Mouse (Mus musculus): Measurements from ENCODE around the gene Gemin4.
A peak's percentile ranks its signal among the peaks of the same experiment; 100 is the strongest.

Gemin4 gene

DNA sequence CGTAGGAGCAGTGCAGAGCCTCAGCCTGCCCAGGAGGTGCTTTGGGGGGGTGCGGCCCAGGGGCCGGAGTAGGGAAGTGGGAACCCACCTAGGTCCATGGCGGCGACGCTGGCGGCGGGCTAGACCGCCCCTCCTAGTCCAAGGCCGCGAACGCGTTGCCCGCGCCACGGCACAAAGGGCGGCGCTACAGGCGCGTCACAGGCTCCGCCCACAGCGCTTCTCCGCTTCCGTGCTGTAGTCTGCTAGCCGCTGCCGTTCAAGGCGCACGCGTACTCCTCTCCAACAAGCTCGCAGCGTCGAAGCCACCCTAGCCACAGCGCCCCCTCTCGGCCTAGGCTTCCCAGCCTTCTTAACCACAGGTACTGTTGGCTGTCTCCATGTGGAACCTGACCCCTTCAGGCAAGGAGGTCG lies at the start of gene Gemin4, which contains the start of gene Dbil5:
Gemin4 (minus strand) TSS at position 275 of the 411 bp plus-strand sequence.
Dbil5 (plus strand) TSS at position 219 of the 411 bp plus-strand sequence.
- peak; percentile 98 for DNase-seq

DNA sequence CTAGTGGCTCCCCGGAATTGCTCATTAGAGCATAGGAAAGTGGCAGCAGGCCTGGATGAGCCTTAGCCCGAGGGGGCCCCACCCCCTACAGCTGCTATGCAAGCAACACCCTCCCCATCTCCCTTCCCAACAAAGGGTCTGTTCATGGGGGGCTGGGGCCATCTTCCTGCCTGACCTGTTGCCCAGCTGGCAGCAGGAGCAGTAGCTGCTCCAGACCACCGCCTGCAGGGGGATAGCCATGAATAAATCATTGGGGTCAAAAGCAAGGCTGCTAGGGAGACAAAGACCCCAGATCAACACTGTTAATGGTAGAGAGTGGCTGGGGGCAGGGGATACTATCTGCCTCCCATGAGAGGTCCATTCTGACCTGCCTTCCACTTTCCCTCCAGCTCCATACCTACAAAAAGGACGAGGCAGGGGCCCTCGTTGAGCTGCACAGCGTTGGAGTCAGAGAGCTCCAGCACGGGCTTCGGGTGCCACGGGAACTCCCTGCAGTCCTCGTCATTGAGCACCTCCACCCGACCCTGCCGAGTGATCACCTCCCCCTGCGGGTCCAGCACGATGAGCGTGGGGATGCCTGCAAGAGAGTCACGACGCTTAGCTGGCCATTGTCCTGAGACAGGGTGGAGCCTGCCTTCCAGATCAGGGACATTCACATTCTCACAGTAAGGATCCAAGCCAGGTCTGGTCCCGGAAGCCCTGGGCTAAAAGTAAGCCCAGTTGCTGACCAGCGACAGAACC lies 45.3 kb upstream of the Gemin4 start:
- DNase-seq, result no peak

DNA sequence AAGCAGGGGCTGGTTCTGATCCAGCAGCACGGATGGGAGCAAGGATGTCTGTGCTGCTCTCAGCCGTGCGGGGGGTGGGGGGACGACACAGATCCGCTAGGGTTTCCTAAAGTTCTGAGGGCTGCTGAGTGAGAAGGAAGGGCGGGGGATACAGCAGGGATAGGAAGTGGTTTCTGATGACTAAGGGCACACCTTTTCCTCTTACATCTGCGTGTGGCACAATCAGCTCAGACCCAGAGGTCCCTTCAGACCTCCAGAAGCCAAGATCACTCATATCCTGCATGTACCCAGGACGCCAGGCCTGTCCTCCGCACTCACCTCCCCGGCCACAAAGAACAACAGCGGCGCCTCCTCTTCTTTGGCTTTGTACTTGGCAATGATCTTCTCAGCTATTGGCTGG lies 43.8 kb upstream of the Gemin4 start:
- peak in 1 of 2 experiments; percentile 24 for DNase-seq

DNA sequence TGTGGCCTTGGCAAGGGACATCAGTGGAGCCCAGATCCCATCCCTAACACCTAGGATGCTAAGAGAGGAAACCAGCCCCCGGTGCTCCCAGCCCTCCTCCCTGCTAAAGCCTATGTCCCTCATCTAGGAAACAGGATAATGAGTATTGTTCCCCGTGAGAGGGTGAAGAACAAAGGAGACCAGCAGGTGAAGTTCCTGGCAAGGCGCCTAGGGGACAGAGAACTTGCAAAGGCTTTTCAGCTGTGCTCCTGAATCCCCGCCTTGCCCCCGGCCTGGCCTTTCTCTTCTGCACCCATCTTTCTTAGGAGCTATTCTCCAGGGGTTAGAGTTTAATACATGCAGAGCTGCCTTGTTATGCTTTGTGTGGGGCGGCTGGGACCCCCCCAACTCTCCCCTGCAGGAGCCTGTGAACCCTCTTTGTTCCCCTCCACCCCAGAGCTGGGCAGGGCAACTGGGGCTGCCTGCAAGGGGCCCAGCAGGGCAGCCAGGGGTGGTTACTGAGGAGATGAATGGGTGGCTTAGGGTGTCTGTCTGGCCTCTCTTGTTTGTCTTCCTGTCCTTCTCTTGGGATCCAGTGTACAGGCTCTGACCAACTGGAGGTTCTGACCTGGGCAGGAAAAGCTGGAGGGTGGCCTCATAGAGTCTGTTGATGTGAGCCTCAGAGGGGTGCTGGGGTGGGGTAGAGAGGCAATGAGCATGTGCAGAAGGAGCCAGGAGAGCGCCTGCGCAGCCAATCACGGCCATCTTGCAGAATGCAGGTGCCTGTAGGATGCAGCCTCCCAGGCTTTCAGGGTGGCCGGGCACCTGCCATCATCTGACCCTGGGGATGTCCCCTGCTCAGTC lies 43.0 kb upstream of the Gemin4 start:
- DNase-seq, result no peak

DNA sequence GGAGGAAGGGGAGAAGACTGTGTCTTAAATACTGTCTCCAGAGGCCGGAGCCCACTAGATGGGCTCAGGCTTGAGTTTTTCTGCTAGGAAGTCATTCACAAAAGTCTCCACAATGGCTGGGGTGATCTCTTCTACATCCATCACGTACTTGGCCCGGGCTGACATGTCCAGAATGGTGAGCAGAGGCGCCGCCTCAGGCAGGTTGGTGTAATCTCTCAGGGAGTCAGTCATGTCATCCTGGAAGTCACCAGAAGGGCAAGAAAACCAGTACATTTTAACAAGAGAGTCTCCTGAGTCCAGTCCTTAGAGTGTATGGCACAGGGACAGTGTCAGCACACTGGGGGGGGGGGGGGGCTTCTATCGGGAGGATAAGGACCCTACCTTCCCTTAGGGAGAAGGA lies 41.0 kb upstream of the Gemin4 start:
- no peak for DNase-seq

DNA sequence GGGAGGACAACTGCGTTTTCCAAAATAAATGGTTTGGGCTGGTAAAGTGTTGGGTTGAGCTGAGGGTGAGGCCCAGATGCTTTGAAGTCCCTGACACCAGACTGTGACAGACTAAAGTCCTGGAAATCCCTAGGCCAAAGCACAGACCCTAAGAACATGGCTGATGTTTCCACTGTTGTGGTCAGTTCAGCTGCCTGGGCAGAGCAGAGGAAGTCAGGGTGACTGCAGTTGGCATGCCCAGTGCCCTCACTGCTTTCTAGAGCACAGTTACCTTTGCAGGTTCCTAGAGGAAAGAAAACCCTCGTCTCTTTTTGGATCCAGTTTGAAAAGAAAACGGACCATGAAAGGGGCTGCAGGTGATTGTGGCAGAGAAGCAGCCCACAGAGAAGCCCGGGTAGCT lies 39.9 kb upstream of the Gemin4 start:
- no peak for DNase-seq

DNA sequence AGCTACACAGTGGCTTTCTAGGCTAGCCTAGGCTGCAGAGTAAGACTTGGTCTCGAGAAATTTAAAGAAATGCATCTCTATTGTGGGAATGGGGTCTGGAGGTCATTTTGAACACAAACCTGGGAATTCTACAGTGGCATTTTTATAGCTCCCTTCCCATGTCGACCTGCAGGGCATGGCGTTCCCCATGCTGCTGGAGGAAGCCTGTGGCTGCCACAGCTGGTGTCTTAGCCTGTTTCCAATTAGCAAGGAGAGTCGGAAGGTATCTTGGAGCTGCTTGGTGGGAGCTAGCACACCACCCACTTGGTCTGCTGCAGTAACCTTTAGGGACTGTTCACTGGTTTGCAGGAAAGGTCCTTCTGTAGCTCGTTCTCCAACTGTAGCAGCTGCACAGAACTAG lies 38.7 kb upstream of the Gemin4 start:
- no peak for DNase-seq

DNA sequence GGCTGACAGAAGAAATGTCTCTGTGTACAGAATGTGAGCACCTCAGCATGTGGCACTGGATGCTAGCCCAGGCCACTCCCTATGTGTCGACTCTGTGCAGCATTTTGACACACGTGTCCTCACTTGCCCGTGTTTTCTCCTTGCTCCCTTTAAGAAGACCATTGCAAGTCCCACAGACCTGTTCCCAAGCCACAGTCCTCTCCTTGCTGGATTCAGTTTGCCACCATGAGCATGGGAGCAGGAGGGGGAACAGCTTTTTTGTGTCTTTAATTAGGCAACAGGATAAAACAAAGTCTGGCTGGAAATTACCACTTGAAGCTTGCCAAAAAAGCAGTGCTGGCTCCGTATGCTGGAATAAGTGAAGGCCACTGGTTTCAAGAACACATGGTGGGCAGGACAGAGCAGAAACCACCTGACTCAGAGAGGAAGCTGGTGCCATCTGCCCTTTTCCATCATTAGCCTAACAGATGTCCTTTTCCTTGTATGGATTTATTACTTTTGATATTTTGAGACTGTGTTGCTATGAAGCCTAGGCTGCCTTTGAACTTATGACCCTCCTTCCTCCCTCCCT lies 38.1 kb upstream of the Gemin4 start:
- DNase-seq, result peak in 1 of 2 experiments; percentile 38

DNA sequence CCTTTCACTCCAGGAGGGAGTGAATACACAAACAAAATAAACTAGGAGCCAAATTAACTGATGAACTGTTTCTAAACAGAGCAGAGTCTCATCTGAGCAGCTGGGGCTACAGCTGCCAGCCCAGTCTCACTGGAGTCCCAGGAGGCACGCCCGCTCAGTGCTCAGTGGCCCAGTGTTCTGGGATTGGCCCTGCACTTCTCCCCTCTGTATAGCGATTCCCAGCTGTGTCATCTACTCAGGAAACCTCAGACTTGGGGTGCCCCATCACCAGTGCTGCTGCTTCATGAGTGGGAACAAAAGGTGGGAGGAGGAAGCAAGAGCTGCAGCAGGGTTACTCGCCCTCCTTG lies 36.4 kb upstream of the Gemin4 start:
- DNase-seq, result peak in 1 of 2 experiments; percentile 64

DNA sequence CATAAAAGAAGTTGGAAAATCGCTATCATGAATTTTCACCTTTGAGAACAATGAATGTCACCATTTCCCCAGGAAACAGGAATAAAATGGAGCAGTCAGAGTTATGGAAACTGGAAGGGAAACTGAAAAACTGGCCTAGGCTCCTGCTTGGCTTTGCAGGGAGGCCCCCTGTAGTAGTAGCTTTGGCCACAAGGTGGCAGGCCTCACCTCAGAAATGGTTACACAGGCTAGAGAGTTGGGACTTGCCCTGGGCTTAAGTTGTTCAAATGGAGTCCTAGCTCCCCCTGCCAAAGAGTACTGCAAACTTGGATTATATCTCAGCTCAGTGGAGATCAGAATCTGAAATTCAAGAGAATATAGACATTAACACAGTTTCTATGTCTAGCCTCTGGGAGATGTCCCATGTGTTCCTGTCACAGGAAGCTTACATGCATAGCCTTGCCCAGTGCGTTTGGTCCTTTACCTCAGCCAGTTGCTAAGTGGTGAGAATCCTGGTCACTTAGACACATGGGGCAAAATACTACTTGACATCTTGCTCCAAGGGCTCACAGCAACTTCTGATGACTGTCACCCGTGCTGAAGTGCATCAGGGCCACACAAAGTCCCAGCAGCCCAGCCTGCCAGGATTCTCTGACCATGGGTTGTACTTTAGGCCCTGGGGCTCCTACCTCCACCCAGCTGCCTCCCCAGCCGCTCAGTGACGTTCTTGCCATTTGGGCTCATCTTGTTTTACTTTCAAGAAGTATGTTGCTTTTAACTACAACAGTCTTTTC lies 35.9 kb upstream of the Gemin4 start:
- peak; percentile 83 to 90 for DNase-seq

DNA sequence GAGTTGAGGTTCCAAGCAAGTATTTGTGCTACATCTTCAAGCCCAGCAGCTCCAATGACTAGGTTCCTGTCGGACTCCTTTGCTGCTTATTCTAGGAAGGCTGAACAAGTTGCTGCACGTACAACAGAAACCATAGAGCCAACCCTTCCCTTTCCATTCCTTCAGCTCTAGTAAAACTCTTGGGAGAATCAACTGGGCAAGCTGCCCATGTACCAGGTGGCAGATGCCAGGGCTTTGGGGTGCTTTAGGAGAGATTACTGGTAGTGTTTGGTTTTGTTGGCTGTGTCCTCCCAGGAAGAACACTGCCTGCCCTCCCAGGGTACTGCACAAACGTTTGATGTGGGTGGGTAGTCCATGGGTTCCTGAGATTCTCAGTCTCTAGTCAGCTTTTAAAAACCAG lies 34.6 kb upstream of the Gemin4 start:
- DNase-seq, result no peak

DNA sequence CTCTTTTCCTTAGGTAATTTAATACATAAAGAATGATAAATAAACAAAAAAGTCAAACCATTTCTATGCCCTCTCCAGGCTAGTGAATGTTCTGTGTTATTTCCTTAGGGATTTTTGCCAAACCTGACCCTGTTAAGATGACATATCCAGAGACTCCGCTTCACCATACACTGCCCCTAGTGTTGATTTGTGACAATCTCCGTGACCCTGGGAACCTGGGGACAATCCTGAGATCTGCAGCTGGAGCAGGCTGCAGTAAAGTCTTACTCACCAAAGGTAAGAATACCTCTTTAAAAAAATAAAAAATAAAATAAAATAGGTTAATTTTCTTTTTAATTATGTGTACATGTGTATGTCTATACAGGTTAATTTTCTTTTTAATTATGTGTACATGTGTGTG lies 29.8 kb upstream of the Gemin4 start:
- no peak for DNase-seq

DNA sequence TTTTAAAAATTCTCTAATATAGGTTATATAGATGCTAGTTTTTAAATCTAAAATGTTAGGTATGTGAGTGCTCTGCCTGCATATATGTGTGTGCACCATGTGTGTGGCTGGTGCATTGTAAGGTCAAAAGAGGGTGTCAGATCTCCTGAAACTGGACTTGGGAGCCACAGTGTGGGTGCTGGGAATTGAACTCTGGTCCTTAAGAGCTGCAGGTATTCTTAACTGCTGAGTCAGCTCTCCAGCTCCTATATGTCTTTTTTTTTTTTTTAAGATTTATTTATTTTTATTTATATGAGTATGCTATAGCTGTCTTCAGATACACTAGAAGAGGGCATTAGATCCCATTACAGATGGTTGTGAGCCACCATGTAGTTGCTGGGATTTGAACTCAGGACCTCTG lies 29.0 kb upstream of the Gemin4 start:
- no peak for DNase-seq

DNA sequence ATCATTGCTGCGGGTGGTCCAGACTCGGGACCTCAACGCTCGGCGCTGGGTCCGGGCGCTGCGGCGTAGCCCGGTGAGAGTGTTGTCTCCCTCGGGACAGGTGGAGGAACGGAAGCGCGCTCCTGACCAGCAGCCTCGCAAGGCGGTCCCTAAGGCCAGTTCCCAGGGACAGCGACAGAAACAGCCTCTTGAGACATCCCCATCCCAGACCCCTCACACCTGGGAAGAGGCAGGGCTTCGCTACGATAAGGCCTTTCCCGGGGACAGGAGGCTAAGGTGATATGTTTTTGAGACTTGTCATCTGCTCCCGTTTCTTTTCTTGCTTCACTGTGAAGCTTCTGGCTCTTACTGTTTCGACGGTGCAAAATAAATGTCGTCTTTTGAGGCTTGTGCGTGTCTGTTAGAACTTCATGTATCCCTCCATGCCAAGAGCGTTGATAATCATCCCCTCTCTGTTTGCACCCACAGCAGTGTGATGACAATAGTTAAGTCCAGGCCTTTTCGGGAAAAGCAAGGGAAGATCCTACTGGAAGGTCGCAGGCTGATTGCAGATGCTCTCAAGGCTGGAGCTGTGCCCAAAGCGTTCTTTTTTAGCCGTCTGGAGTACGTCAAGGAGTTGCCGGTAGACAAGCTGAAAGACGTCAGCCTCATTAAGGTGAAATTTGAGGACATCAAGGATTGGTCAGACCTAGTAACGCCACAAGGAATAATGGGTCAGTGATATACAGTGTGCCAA lies 26.5 kb upstream of the Gemin4 start:
- DNase-seq, result no peak

DNA sequence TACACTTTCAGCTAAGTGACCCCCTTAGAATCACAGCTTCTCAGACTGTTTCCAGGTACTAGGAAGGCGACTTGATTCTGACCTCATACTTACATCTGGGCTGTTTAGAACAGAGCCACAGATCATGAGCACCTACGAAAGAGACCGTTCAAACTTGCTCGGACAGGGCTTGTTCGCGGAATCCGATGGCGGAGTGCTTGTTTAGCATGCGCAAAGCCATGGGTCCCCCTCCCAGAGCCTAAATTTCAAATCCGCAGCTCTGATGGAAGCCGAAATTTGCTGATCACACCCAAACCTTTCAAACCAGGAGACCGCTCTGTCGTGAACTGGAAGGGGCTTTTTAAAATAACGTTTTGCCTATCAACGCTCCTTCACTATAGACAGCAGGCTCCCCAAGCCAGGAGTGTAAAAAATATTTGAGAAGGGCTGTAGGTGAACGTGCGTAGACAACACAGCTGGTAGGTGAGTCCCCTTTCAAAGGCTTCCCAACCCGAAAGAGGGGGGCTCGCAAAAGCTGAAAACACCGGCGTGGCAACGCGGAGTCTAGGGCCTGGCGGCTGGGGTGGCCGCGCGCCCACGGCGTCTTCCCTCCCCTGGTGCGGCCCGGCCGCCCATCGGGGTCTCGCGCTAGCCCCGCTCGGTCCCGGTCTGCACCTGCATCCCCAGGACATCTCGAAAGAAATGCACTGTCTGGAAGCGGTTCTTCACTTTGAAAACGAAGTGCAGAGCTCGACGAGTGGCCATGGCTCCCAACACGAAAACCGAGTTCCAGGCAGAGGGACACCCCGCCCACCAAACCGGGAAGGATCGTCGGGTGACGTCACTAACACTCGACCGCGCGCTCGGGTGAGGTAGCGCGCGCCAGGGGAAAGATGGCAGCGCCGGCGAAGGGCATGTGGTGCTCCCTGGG lies 25.7 kb upstream of the Gemin4 start, which contains the start of the genes Mrm3 and Glod4:
Mrm3 (plus strand) TSS at position 815 of the 910 bp plus-strand sequence.
Glod4 (minus strand) TSS at position 825 of the 910 bp plus-strand sequence.
- peak; percentile 92 to 95 for DNase-seq

DNA sequence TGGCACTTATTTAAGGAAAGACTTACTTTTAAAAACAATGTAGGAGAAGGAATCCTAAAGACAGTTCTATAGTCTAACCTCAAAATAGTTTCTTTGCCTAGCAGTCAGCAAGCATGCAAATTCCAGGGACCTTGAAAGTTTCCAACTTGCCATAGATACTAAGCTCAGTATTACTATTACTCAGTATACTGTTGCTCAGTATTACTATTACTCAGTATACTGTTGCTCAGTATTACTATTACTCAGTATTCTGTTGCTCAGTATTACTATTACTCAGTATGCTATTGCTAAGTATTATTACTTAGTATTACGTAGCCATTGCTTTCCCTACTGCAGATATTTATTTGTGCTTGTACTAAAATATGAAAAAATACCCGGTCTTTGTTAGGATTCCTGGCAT lies 22.3 kb upstream of the Gemin4 start:
- DNase-seq, result no peak

DNA sequence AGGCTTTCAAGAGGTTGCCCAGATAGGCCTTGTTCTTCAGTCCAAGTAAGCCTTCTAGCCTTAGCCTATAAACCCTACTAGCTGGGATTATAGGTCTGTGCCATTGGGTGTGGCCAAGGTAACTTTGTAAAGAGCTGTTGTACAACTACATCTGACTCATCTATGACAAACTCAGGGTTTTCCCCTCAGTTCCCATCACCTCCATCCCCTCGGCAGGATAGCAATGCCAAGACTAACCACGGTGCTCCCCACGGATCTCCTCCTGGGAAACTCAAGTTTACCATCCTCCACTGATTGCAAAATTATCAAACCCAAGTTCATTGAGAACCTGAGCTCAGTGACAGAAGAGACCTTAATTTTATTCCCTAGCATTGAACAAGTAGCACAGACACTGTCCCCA lies 18.7 kb upstream of the Gemin4 start:
- no peak for DNase-seq

DNA sequence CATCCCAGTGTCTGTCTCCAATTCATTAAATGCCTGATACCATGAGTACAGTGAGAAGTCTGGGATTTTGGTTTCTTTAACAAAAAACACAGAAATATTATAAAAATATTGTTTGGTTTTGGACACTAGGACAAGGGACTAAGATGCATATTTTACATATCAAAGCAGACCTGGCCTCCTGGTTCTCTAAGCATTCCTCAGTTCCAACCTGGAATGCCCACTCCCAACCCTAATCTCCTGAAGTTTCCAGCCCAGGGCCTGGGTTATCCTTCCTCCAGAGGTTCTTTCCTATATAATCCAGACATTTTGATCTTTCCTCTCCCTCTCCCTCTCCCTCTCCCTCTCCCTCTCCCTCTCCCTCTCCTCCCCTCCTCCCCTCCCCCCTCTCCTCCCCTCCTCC lies 7.6 kb upstream of the Gemin4 start:
- DNase-seq, result no peak

DNA sequence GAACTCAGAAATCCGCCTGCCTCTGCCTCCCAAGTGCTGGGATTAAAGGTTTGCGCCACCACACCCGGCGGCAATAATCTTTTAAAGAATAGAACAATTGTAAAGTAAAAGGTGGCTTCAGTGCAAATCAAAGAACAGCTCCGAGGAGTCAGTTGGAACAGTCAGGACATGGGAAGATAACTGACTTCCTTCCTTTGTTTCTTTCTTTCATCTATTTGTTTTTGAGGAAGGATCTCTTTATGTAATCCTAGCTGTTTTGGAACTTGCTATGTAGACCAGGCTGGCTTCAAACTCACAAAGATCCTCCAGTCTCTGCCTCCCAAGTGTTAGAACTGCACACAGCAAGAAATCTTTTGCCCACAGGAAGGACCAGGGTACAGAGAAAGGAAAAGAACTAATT lies 7.2 kb upstream of the Gemin4 start:
- no peak for DNase-seq

DNA sequence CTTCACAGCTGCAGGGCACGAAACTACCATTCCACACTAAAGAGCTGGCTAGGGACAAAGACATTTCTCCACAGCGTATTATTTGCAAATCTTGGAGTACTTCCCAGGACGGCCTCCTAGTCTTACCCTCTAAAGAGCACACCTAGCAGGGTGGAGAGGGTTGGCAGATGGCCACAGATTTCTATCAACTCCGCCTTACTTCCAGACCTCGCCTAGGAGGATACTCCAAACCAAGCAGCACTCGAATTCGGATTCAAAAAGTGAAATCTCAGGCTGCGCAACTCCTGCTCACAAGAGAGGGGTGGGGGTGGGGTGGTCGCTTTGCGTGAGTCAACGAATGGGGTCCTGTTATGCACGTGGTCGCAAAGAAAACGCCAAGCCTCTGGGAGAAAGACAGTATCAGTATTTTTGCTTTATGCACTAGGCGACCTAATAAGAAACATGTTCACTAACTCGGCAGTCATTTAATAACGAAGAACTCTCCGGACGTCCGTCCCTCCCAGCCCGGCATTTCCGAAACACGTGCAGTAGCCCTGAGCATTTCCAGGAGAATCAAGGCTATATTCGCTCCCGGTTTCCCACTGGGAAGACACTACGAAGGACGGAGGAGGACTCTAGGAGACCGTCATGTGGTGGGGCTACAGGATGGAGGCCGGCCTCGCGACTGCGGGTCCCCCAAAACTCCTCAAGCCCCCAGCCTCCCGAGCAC lies 629 bp downstream of the Gemin4 start:
- peak; percentile 71 to 80 for DNase-seq

Data from lung, postnatal 4 days (tissue).